Mouse (Mus musculus) midbrain, postnatal 0 days (tissue): ENCODE results near the gene Hsf5. TPM values are rescaled to one million over a fixed set of nuclear protein-coding genes. Genes with fewer than 3 reads are reported as not detected.

ENCODE experiments used
- ATAC-seq: fragments of 200-750 bp; cut with Nextera tagmentation; 2 replicates; pipeline ENCODE4 v1.8.0; 2017; ENCODE audit warnings: moderate number of reproducible peaks, mild to moderate bottlenecking, moderate TSS enrichment, moderate library complexity; ENCODE audit not compliant: low FRiP score
- DNase-seq: peaks from one replicate; pipeline ENCODE4 v3.0.0-alpha.2; 2015; ENCODE audit warnings: low spot score
- H3K27ac ChIP-seq: fragments of 300-500 bp; sonication (generic); 2 replicates; pipeline ENCODE4 v1.5.1; 2014; ENCODE audit warnings: low read depth, mild to moderate bottlenecking, low read length, mixed read lengths
- H3K27me3 ChIP-seq: fragments of 300-500 bp; sonication (generic); 2 replicates; pipeline ENCODE4 v1.6.1; 2014; ENCODE audit warnings: low read length, control low read depth, mixed read lengths; ENCODE audit not compliant: insufficient read depth
- H3K36me3 ChIP-seq: fragments of 300-500 bp; sonication (generic); 2 replicates; pipeline ENCODE4 v1.6.1; 2014; ENCODE audit warnings: low read length, control low read depth, mixed read lengths; ENCODE audit not compliant: insufficient read depth
- H3K4me1 ChIP-seq: fragments of 300-500 bp; sonication (generic); 2 replicates; pipeline ENCODE4 v1.6.1; 2014; ENCODE audit warnings: mild to moderate bottlenecking, control low read depth, antibody characterized with exemption, low read length, mixed read lengths; ENCODE audit not compliant: insufficient read depth
- H3K4me2 ChIP-seq: fragments of 300-500 bp; sonication (generic); 2 replicates; pipeline ENCODE4 v1.6.1; 2014; ENCODE audit warnings: low read depth, mild to moderate bottlenecking, low read length, mixed read lengths; ENCODE audit not compliant: poor library complexity, severe bottlenecking
- H3K4me3 ChIP-seq: fragments of 300-500 bp; sonication (generic); 2 replicates; pipeline ENCODE4 v1.5.1; 2014; ENCODE audit warnings: low read depth, mild to moderate bottlenecking, low read length, moderate library complexity
- H3K9ac ChIP-seq: fragments of 300-500 bp; sonication (generic); replicated peaks from 2 replicates; pipeline ENCODE4 v1.6.1; 2014; ENCODE audit warnings: mild to moderate bottlenecking, low read length, moderate library complexity, mixed read lengths; ENCODE audit not compliant: poor library complexity, severe bottlenecking
- H3K9me3 ChIP-seq: fragments of 300-500 bp; sonication (generic); 2 replicates; pipeline ENCODE4 v1.6.1; 2016; ENCODE audit warnings: low read length, control low read depth
- CTCF ChIP-seq: IDR thresholded peaks from 2 replicates; pipeline ENCODE4 v1.5.1; 2016; ENCODE audit warnings: antibody characterized with exemption, mild to moderate bottlenecking
- WGBS: fragments of 180-500 bp; shearing (Covaris S2); extraction: QIAGEN DNeasy Blood & Tissue Kit; methylation state at CpG from one replicate; pipeline ENCODE4 v1.1.7; 2014; 5-methylcytosine and 5-hydroxymethylcytosine counted together
- polyA plus RNA-seq: library from polyadenylated mRNA; unstranded; fragments of >200 nt; fragmentation: Nextera tagmentation; extraction: Ambion mirVana; gene quantifications from 2 replicates; pipeline ENCODE4 v1.2.1, GENCODE M21; 2015
- total RNA-seq: library from RNA; depleted of rRNA; stranded (reverse); fragments of >200 nt; gene quantifications from 2 replicates; pipeline ENCODE4 v1.2.3, GENCODE M21; 2014; rRNA removed

The Hsf5 gene
- total and polyA plus RNA-seq, 2 experiments from 2014 or later = 0.11 to 0.25 TPM

- Histone ChIP-seq H3K4me1 (no peaks in the 10 kb centered on the region), H3K27ac (no peak overlapping the region), H3K27me3 (no peaks in the 10 kb centered on the region), H3K36me3 (no peaks in the 10 kb centered on the region), H3K4me2 (no peak overlapping the region), H3K9me3 (no peaks in the 10 kb centered on the region), H3K4me3 (no peak overlapping the region), H3K9ac (no peak overlapping the region)
- no peak for TF ChIP-seq CTCF
- no peak for ATAC-seq
- no peak for DNase-seq
- WGBS = 81% methylated on average over 14 of the region's 14 CpGs
These were observed 85.1 kb downstream of the Hsf5 start for GRCm38 (mm10) chr11:87701877-87702620.

GRCm38 (mm10) chr11:87703654-87704053 is 86.7 kb downstream of the Hsf5 start:
- no peaks in the 10 kb centered on the region for H3K36me3 ChIP-seq
- TF ChIP-seq CTCF = no peak
- H3K4me2 ChIP-seq = no peak overlapping the region
- no peak for DNase-seq
- H3K27me3 ChIP-seq = no peaks in the 10 kb centered on the region
- no peak overlapping the region for H3K4me3 ChIP-seq
- no peaks in the 10 kb centered on the region for H3K9me3 ChIP-seq
- ATAC-seq = no peak
- H3K9ac ChIP-seq = no peak overlapping the region
- no peak overlapping the region for H3K27ac ChIP-seq
- 93% methylated on average over 5 of the region's 5 CpGs for WGBS
- H3K4me1 ChIP-seq = no peaks in the 10 kb centered on the region

- 70% methylated on average over 9 of the region's 9 CpGs for WGBS
- no peaks in the 10 kb centered on the region for H3K4me1 ChIP-seq
- no peaks in the 10 kb centered on the region for H3K27me3 ChIP-seq
- no peak overlapping the region for H3K4me3 ChIP-seq
- no peak for TF ChIP-seq CTCF
- H3K36me3 ChIP-seq = no peaks in the 10 kb centered on the region
- no peak overlapping the region for H3K9ac ChIP-seq
- H3K27ac ChIP-seq = no peak overlapping the region
- ATAC-seq (no peak), DNase-seq (no peak)
- no peaks in the 10 kb centered on the region for H3K9me3 ChIP-seq
- H3K4me2 ChIP-seq = no peak overlapping the region
These were observed 87.3 kb downstream of the Hsf5 start for GRCm38 (mm10) chr11:87704289-87704688.

GRCm38 (mm10) chr11:87707570-87707969 is 90.6 kb downstream of the Hsf5 start:
- H3K4me2 ChIP-seq = no peak overlapping the region
- no peaks in the 10 kb centered on the region for H3K27me3 ChIP-seq
- 18% methylated on average over 8 of the region's 8 CpGs for WGBS
- no peaks in the 10 kb centered on the region for H3K9me3 ChIP-seq
- TF ChIP-seq CTCF = no peak
- no peak overlapping the region for H3K27ac ChIP-seq
- DNase-seq (no peak), ATAC-seq (no peak)
- peaks cover 4% of the 10 kb centered on the region; the same call in 1 of the 2 replicates for H3K4me1 ChIP-seq
- H3K9ac ChIP-seq = no peak overlapping the region
- no peaks in the 10 kb centered on the region for H3K36me3 ChIP-seq
- H3K4me3 ChIP-seq = no peak overlapping the region

GRCm38 (mm10) chr11:87708979-87709378 is 92.0 kb downstream of the Hsf5 start:
- ATAC-seq (no peak), DNase-seq (no peak)
- no peak for TF ChIP-seq CTCF
- Histone ChIP-seq H3K9ac (no peak overlapping the region), H3K4me2 (no peak overlapping the region), H3K27me3 (no peaks in the 10 kb centered on the region), H3K36me3 (no peaks in the 10 kb centered on the region), H3K4me1 (peaks cover 4% of the 10 kb centered on the region; the same call in 1 of the 2 replicates), H3K27ac (no peak overlapping the region), H3K4me3 (no peak overlapping the region), H3K9me3 (no peaks in the 10 kb centered on the region)
- 73% methylated on average over 5 of the region's 5 CpGs for WGBS

Other genes with a start within 250 kb of the Hsf5 start
- gene Rad51c, start 212.2 kb upstream of the Hsf5 start, total RNA-seq = 2.0 and 2.4 TPM in 2 replicates
- gene Rad51c, start 212.2 kb upstream of the Hsf5 start, polyA plus RNA-seq = 1.8 and 2.1 TPM in 2 replicates
- 0.66 and 4.0 TPM in 2 replicates for gene Tex14, start 212.1 kb upstream of the Hsf5 start, total RNA-seq
- 0.31 and 0.35 TPM in 2 replicates for gene Tex14, start 212.1 kb upstream of the Hsf5 start, polyA plus RNA-seq
- gene Gm11492, start 50.5 kb upstream of the Hsf5 start, total RNA-seq = not detected in 2 replicates
- gene Gm11492, start 50.5 kb upstream of the Hsf5 start, polyA plus RNA-seq = not detected in 2 replicates
- gene Sept4, start 48.3 kb upstream of the Hsf5 start, total RNA-seq = 19.4 and 26.6 TPM in 2 replicates
- 39.1 and 40.5 TPM in 2 replicates for gene Sept4, start 48.3 kb upstream of the Hsf5 start, polyA plus RNA-seq
- gene Mtmr4, start 25.0 kb upstream of the Hsf5 start, total RNA-seq = 98.9 and 116 TPM in 2 replicates
- 33.2 and 34.1 TPM in 2 replicates for gene Mtmr4, start 25.0 kb upstream of the Hsf5 start, polyA plus RNA-seq
- gene Rnf43, start 45.6 kb downstream of the Hsf5 start, total RNA-seq = 2.8 and 5.0 TPM in 2 replicates
- 0.56 and 0.93 TPM in 2 replicates for gene Rnf43, start 45.6 kb downstream of the Hsf5 start, polyA plus RNA-seq
- gene Supt4a, start 120.4 kb downstream of the Hsf5 start, total RNA-seq = 47.8 and 55.4 TPM in 2 replicates
- gene Supt4a, start 120.4 kb downstream of the Hsf5 start, polyA plus RNA-seq = 122 and 128 TPM in 2 replicates
- 206 and 215 TPM in 2 replicates for gene Tspoap1, start 143.4 kb downstream of the Hsf5 start, total RNA-seq
- gene Tspoap1, start 143.4 kb downstream of the Hsf5 start, polyA plus RNA-seq = 47.3 and 57.8 TPM in 2 replicates
- gene Mpo, start 176.4 kb downstream of the Hsf5 start, total RNA-seq = 0.19 TPM in 1 of 2 replicates, not detected in the other
- gene Mpo, start 176.4 kb downstream of the Hsf5 start, polyA plus RNA-seq = 0.20 TPM in 1 of 2 replicates, not detected in the other
- gene Lpo, start 211.1 kb downstream of the Hsf5 start, total RNA-seq = 1.5 and 2.5 TPM in 2 replicates
- gene Lpo, start 211.1 kb downstream of the Hsf5 start, polyA plus RNA-seq = 3.8 and 4.0 TPM in 2 replicates
- gene Mks1, start 236.1 kb downstream of the Hsf5 start, total RNA-seq = 9.1 and 16.0 TPM in 2 replicates
- 8.5 and 10.5 TPM in 2 replicates for gene Mks1, start 236.1 kb downstream of the Hsf5 start, polyA plus RNA-seq